Mouse (Mus musculus) spleen, adult 2 months (tissue): ENCODE measurements at regions not wholly inside any gene's neighbourhood (a gene's known extent, or its start where the extent isn't known, plus 50 kb on each side); places are given as distances from the start of the nearest gene placed in this dataset.

ENCODE experiments used
- DNase-seq, 2 experiments: peaks; one replicate each; pipeline versions ENCODE4 v3.0.0 to v3.0.0-alpha.2; 2012 to 2021; ENCODE audit warnings: low spot score in 2 of 2, low read depth in 1 of 2
- H3K27ac ChIP-seq: fragments of 200-500 bp; 2 replicates; pipeline ENCODE4 v1.5.1; 2012; ENCODE audit warnings: low read length, inconsistent platforms; ENCODE audit not compliant: insufficient read depth
- H3K27me3 ChIP-seq: fragments of 200-500 bp; 2 replicates; pipeline ENCODE4 v1.6.1; 2012; ENCODE audit warnings: mild to moderate bottlenecking, moderate library complexity, low read length, inconsistent platforms; ENCODE audit not compliant: control insufficient read depth, insufficient read depth
- H3K36me3 ChIP-seq: fragments of 200-500 bp; 2 replicates; pipeline ENCODE4 v1.6.1; 2012; ENCODE audit warnings: mild to moderate bottlenecking, low read length, inconsistent platforms; ENCODE audit not compliant: control insufficient read depth, insufficient read depth
- H3K4me1 ChIP-seq: fragments of 200-500 bp; 2 replicates; pipeline ENCODE4 v1.6.1; 2011; ENCODE audit warnings: inconsistent platforms; ENCODE audit not compliant: control insufficient read depth, insufficient read depth, insufficient read length
- H3K4me3 ChIP-seq: fragments of 200-500 bp; 2 replicates; pipeline ENCODE4 v1.5.1; 2011; ENCODE audit warnings: mild to moderate bottlenecking, inconsistent platforms; ENCODE audit not compliant: insufficient read depth, insufficient read length; ENCODE audit errors: extremely low read depth
- CTCF ChIP-seq: fragments of 200-500 bp; IDR thresholded peaks from 2 replicates; pipeline ENCODE4 v1.5.1; 2011; ENCODE audit warnings: mild to moderate bottlenecking, inconsistent platforms; ENCODE audit not compliant: insufficient read depth, insufficient read length, insufficient replicate concordance; ENCODE audit errors: extremely low read depth
- POLR2A ChIP-seq: fragments of 200-500 bp; IDR thresholded peaks from 2 replicates; pipeline ENCODE4 v1.6.1; 2011; ENCODE audit warnings: low read depth, low read length, inconsistent platforms
- WGBS: fragments of 180-500 bp; shearing (Covaris S2); methylation state at CpG from one replicate; pipeline ENCODE4 v1.1.7; 2018; 5-methylcytosine and 5-hydroxymethylcytosine counted together

DNA sequence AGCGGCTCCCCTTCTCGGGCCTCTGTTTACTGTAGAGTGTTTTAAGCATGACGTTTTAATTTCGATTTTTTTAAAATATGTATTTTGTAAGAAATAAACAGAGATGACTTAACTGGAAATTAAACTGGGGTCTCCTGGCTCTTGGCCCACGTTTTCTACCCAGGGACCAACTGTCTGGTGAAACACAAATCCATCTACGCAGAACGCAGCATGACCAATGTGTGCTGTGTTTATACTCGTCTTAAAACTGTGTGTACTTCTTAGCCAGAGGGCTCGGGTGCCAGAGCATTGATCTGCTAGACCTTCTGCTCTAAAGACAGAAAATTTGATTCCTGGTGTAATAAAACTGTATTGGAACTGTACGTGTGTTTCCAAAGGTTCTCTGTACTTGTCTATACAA lies 172.8 kb upstream of the 2610301B20Rik start:
- H3K27ac ChIP-seq, result no peak overlapping the region
- no peaks in the 10 kb centered on the region for H3K27me3 ChIP-seq
- H3K4me1 ChIP-seq, result no peaks in the 10 kb centered on the region
- no peak for TF ChIP-seq POLR2A
- no peak for TF ChIP-seq CTCF
- H3K36me3 ChIP-seq, result no peaks in the 10 kb centered on the region
- no peak overlapping the region for H3K4me3 ChIP-seq
- DNase-seq, result no peak
- 89% methylated on average over 10 of the region's 10 CpGs for whole genome bisulfite sequencing

DNA sequence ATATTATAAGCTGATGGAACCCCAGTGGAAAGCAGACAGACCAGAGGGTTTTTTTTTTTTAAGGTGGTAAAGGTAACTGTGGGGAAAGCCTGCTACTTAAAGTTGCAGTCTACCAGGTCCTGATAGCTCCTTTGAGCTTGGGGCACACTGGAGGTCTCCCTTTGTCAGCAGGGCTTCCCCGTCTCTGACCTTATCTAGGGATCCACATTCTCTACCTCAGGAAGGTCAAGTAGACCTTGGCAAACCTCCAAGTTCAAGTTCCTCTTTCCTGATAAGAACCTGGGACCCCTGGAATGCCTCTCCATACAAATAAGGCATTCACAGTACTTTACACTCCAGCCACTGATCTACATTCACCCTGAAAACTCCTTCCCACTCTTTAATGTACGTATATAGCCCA lies 171.1 kb upstream of the 2610301B20Rik start:
- no peak for DNase-seq
- Histone ChIP-seq H3K4me1 (no peaks in the 10 kb centered on the region), H3K27ac (no peak overlapping the region), H3K4me3 (no peak overlapping the region), H3K27me3 (no peaks in the 10 kb centered on the region), H3K36me3 (no peaks in the 10 kb centered on the region)
- WGBS, result 63% methylated on average over 2 of the region's 2 CpGs
- no peak for TF ChIP-seq CTCF
- no peak for TF ChIP-seq POLR2A

- no peak for TF ChIP-seq POLR2A
- no peak for TF ChIP-seq CTCF
- H3K4me3 ChIP-seq, result no peak overlapping the region
- H3K36me3 ChIP-seq, result no peaks in the 10 kb centered on the region
- no peak for DNase-seq
- peak overlapping the region; percentile 9; the same call in 1 of the 2 replicates for H3K27ac ChIP-seq
- 73% methylated on average over 7 of the region's 7 CpGs for WGBS
- H3K4me1 ChIP-seq, result no peaks in the 10 kb centered on the region
- H3K27me3 ChIP-seq, result no peaks in the 10 kb centered on the region
Observed at GRCm38 (mm10) chr4:10707016-10707657, 167.2 kb upstream of the 2610301B20Rik start.

- Histone ChIP-seq H3K4me1 (no peaks in the 10 kb centered on the region), H3K27ac (no peak overlapping the region), H3K36me3 (no peaks in the 10 kb centered on the region), H3K27me3 (no peaks in the 10 kb centered on the region), H3K4me3 (no peak overlapping the region)
- no peak for TF ChIP-seq POLR2A
- TF ChIP-seq CTCF, result no peak
- WGBS, result 24% methylated on average over 2 of the region's 2 CpGs
- no peak for DNase-seq
Observed at GRCm38 (mm10) chr4:10707658-10708056, 166.6 kb upstream of the 2610301B20Rik start.

- no peaks in the 10 kb centered on the region for H3K27me3 ChIP-seq
- WGBS, result 87% methylated on average over 11 of the region's 11 CpGs
- no peaks in the 10 kb centered on the region for H3K4me1 ChIP-seq
- no peak overlapping the region for H3K4me3 ChIP-seq
- H3K27ac ChIP-seq, result no peak overlapping the region
- no peak for DNase-seq
- H3K36me3 ChIP-seq, result no peaks in the 10 kb centered on the region
- TF ChIP-seq POLR2A (no peak), CTCF (no peak)
Observed at GRCm38 (mm10) chr4:10711939-10712533, 162.3 kb upstream of the 2610301B20Rik start.

DNA sequence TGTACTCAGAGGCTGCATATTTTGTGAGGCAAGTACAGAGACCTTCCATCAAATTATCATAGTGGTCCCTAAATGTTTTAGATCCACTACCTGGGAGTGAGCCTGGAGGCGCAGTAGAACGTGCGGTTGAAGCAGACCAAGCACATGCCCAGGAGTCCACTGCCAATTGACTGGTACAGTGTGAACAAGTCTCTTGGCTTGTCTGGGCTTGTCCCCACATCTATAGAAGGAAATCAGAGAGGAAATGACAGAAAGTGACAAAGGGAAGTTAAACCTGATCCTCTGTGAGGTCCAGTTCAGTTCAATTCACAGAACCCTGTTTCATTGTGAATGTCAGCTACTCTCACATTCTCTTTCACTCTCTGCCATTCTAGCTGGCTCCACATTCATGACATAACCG lies 151.0 kb upstream of the 2610301B20Rik start:
- Histone ChIP-seq H3K36me3 (no peaks in the 10 kb centered on the region), H3K4me1 (no peaks in the 10 kb centered on the region), H3K27ac (no peak overlapping the region), H3K27me3 (no peaks in the 10 kb centered on the region), H3K4me3 (no peak overlapping the region)
- TF ChIP-seq POLR2A, result no peak
- no peak for TF ChIP-seq CTCF
- 85% methylated on average over 4 of the region's 4 CpGs for WGBS
- DNase-seq, result no peak

DNA sequence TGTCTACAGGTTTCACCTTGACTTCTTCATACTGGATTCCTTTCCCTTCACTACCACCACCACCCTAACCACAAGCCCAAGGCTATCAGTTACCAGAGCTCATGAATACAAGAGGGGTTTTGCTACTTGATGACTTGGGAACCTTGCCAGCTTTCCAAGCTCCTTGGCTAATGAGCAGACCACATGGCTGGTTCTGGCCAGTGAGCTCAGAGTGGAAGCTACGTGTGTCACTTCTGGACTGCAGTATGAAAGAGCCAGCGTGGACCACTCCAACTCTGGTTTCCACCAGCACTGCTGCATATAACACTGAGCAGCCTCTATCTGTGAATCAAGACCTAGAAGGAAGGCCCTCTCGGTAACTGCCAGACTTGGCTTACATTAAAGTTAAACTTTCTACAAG lies 146.4 kb upstream of the 2610301B20Rik start:
- no peaks in the 10 kb centered on the region for H3K4me1 ChIP-seq
- H3K36me3 ChIP-seq, result no peaks in the 10 kb centered on the region
- H3K27me3 ChIP-seq, result no peaks in the 10 kb centered on the region
- WGBS, result 88% methylated on average over 3 of the region's 3 CpGs
- DNase-seq, result no peak
- TF ChIP-seq POLR2A (no peak), CTCF (no peak)
- no peak overlapping the region for H3K4me3 ChIP-seq
- no peak overlapping the region for H3K27ac ChIP-seq
